Mouse (Mus musculus) frontal cortex, postnatal 14 days (tissue): ENCODE data around the gene Klk1b9.
"Not testable (repeated sequence)": the region's sequence is repeated elsewhere in the genome, so short reads cannot be mapped to it uniquely, and the experiment has no call there.

Experiments
- DNase-seq, 2 experiments: peaks; one replicate each; pipeline ENCODE4 v3.0.0; 2022; ENCODE audit warnings: low spot score in 2 of 2

Klk1b9 gene

GRCm38 (mm10) chr7:43975761-43976160, at the start of gene Klk1b9:
Gene Klk1b9 (plus strand): TSS chr7:43976061.
- not testable (repeated sequence) for DNase-seq

- DNase-seq, result no peak
Observed at GRCm38 (mm10) chr7:43928521-43928920, 47.3 kb upstream of the Klk1b9 start.

GRCm38 (mm10) chr7:43932337-43932736, 43.5 kb upstream of the Klk1b9 start:
- DNase-seq, result no peak

GRCm38 (mm10) chr7:43933440-43933839, 42.4 kb upstream of the Klk1b9 start, which contains the start of gene Klk15:
Gene Klk15 (plus strand): TSS chr7:43933740.
- no peak for DNase-seq

- DNase-seq, result no peak
Observed at GRCm38 (mm10) chr7:43934747-43935146, 41.1 kb upstream of the Klk1b9 start.

GRCm38 (mm10) chr7:43936551-43936950, 39.3 kb upstream of the Klk1b9 start:
- DNase-seq, result no peak

GRCm38 (mm10) chr7:43942293-43942692, 33.6 kb upstream of the Klk1b9 start:
- not testable (repeated sequence) for DNase-seq

GRCm38 (mm10) chr7:43944727-43945264, 31.1 kb upstream of the Klk1b9 start:
- no peak for DNase-seq

GRCm38 (mm10) chr7:43950364-43950763, 25.5 kb upstream of the Klk1b9 start, which contains the start of gene Klk1b8:
Gene Klk1b8 (plus strand): TSS chr7:43950664.
- DNase-seq, result no peak

- DNase-seq, result no peak
Observed at GRCm38 (mm10) chr7:43952703-43953102, 23.2 kb upstream of the Klk1b9 start.

- DNase-seq, result no peak
Observed at GRCm38 (mm10) chr7:43966451-43966850, 9.4 kb upstream of the Klk1b9 start, which contains the start of gene Klk1b1. Gene Klk1b1 (plus strand): TSS chr7:43966751.

GRCm38 (mm10) chr7:43967058-43967457, 8.8 kb upstream of the Klk1b9 start:
- no peak for DNase-seq

- DNase-seq, result no peak
Observed at GRCm38 (mm10) chr7:43967612-43968011, 8.2 kb upstream of the Klk1b9 start.

- no peak for DNase-seq
Observed at GRCm38 (mm10) chr7:43985657-43986056, 9.8 kb downstream of the Klk1b9 start.

GRCm38 (mm10) chr7:43994821-43995220, 19.0 kb downstream of the Klk1b9 start:
- not testable (repeated sequence) for DNase-seq

- not testable (repeated sequence) for DNase-seq
Observed at GRCm38 (mm10) chr7:43995577-43995976, 19.7 kb downstream of the Klk1b9 start, which contains the start of gene Klk1b11. Gene Klk1b11 (plus strand): TSS chr7:43995877.

GRCm38 (mm10) chr7:44004847-44005246, 29.0 kb downstream of the Klk1b9 start:
- no peak for DNase-seq

GRCm38 (mm10) chr7:44011868-44012267, 36.0 kb downstream of the Klk1b9 start, which contains the start of gene Klk1b26:
Gene Klk1b26 (plus strand): TSS chr7:44012168.
- not testable (repeated sequence) for DNase-seq

- not testable (repeated sequence) for DNase-seq
Observed at GRCm38 (mm10) chr7:44014666-44015065, 38.8 kb downstream of the Klk1b9 start.

- DNase-seq, result no peak
Observed at GRCm38 (mm10) chr7:44015071-44015470, 39.2 kb downstream of the Klk1b9 start.
